Mouse (Mus musculus): ENCODE measurements around the gene Tgfbr1. TPM values are rescaled to one million over a fixed set of nuclear protein-coding genes. Genes with fewer than 3 reads are reported as not detected.

The Tgfbr1 gene
- polyA plus RNA-seq, 1 experiment from 2014 or later: 51.9 TPM

- no peaks in the 10 kb centered on the region for H3K9me3 ChIP-seq
- H3K4me1 ChIP-seq: 0 out of 2 replicates have a peak, but pooled peaks cover 4% of the 10 kb centered on the region
- no peak overlapping the region for H3K27ac ChIP-seq
- H3K4me3 ChIP-seq: no peak overlapping the region
- no peaks in the 10 kb centered on the region for H3K36me3 ChIP-seq
- no peak for DNase-seq (ENCODE audit: low spot score)
- H3K27me3 ChIP-seq (ENCODE audit: insufficient read depth, poor library complexity, severe bottlenecking): no peaks in the 10 kb centered on the region
- 76% methylated on average over 3 of the region's 3 CpGs for WGBS
Measured at GRCm38 (mm10) chr4:47322315-47322714, 30.7 kb upstream of the Tgfbr1 start.

- H3K36me3 ChIP-seq: no peaks in the 10 kb centered on the region
- no peaks in the 10 kb centered on the region for H3K27me3 ChIP-seq (ENCODE audit: insufficient read depth, poor library complexity, severe bottlenecking)
- no peak overlapping the region for H3K4me3 ChIP-seq
- DNase-seq (ENCODE audit: low spot score): no peak
- no peak overlapping the region for H3K27ac ChIP-seq
- H3K4me1 ChIP-seq: 0 out of 2 replicates have a peak, but pooled peaks cover 4% of the 10 kb centered on the region
- 53% methylated on average over 1 of the region's 1 CpGs for WGBS
- no peaks in the 10 kb centered on the region for H3K9me3 ChIP-seq
Measured at GRCm38 (mm10) chr4:47324206-47324605, 28.8 kb upstream of the Tgfbr1 start.

DNA sequence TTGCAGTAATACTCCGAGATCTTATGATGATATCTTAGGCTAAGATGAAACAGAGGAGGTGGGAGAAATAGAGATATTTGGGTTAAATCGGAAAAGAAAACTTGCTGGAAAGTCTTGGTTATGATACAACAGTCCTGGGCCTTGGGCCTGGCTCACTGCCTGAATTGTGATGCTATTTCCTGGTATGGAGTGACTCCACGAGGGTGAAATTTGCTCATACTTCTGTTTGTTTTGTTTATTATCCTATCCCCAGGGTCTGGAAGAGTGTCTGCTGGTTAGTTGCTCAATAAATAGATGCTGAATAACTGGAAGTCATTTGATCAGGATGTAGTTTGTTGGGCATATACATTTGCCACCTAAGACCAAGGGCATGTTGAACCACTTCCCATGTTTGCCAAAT, 25.2 kb upstream of the Tgfbr1 start:
- Histone ChIP-seq H3K4me3 (no peak overlapping the region), H3K9me3 (no peaks in the 10 kb centered on the region), H3K4me1 (0 out of 2 replicates have a peak, but pooled peaks cover 4% of the 10 kb centered on the region), H3K27ac (no peak overlapping the region), H3K27me3 (ENCODE audit: insufficient read depth, poor library complexity, severe bottlenecking) (no peaks in the 10 kb centered on the region), H3K36me3 (no peaks in the 10 kb centered on the region)
- DNase-seq (ENCODE audit: low spot score): no peak
- WGBS: 78% methylated on average over 3 of the region's 3 CpGs

DNA sequence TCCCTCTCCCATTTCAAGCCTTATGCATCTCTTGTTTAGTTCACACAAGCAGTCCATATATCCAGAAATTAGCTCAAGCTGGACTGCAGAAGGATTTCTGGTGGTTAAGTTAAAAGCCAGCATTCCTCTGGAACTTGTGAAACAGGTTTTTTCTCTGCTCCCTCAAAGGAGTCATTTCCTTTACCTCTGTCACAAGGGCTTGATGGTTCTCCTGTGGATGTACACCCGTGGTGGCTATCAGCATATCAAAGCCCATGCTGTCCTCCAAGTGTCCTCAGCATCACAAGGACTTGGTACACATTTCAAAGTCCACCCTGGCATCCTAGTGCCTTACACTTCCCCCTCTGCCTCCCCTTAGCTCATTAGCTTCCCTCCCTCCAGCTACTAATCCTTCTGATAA, 23.7 kb upstream of the Tgfbr1 start:
- no peaks in the 10 kb centered on the region for H3K4me1 ChIP-seq

DNA sequence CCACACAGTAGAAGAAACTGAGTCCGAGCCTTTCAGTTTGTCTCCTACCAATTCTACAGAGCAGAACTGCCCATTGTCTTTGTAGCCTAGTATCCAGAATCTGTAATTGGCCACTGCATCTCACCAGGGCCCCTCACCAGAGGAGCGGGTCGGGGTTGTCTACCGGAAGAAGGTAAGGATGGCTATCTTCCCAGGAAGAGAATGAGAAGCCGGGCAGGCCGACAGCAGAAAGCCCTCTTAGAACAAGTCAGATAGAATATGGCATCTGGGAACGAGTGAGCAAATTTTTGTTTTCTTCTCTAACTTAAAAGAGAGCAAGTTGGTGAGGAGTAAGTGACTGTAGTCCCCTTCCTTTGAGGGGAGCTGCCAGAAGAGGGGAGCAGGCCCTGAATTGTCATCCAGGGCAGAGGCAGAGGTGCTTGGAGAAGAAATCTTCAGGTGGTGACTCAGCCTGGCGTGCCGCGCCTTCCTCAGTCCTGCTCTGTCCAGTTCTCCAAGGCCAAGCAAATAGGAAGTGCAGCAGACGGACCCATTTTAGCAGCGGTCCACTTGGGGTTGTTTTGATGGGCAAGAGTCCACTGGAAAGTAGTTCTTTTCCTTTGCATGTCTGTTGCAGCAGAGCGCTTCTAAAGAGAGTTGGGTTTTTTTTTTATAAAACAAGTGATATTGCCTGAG, 22.5 kb upstream of the Tgfbr1 start:
- no peaks in the 10 kb centered on the region for H3K36me3 ChIP-seq
- DNase-seq (ENCODE audit: low spot score): no peak
- WGBS: 82% methylated on average over 13 of the region's 13 CpGs
- H3K4me1 ChIP-seq: no peaks in the 10 kb centered on the region
- H3K27ac ChIP-seq: no peak overlapping the region
- no peak overlapping the region for H3K4me3 ChIP-seq
- H3K27me3 ChIP-seq (ENCODE audit: insufficient read depth, poor library complexity, severe bottlenecking): no peaks in the 10 kb centered on the region
- H3K9me3 ChIP-seq: no peaks in the 10 kb centered on the region

More for the DNA sequence above, 23.7 kb upstream of the Tgfbr1 start:
- Histone ChIP-seq H3K9me3 (no peaks in the 10 kb centered on the region), H3K4me3 (no peak overlapping the region), H3K27ac (no peak overlapping the region), H3K27me3 (ENCODE audit: insufficient read depth, poor library complexity, severe bottlenecking) (no peaks in the 10 kb centered on the region), H3K36me3 (no peaks in the 10 kb centered on the region)
- 6% methylated on average over 1 of the region's 1 CpGs for WGBS
- DNase-seq (ENCODE audit: low spot score): no peak

DNA sequence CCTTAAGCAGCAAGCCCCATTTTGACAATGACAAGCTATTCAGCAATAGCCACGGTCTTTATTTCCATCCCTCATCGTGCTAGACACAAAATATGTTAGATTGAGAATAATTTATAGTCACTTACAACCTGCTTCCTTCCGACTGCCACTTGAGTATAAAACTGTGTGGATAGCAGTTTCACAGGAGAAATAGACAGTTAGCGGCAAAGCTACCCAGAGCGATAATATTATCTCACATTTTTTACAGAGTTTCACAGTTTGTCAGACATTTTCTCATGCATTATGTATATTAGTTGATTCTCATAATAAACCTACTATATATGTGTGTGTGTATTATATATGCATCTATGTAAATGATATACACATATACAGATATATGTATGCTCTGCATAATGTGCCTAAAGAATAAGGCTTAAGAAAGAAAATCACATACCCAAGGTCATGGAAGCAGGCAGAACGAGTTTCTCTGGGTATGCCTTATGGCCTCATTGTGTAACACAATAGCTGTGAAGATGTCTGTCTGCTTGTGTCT, 20.1 kb upstream of the Tgfbr1 start:
- no peak overlapping the region for H3K27ac ChIP-seq
- 84% methylated on average over 6 of the region's 6 CpGs for WGBS
- no peaks in the 10 kb centered on the region for H3K4me1 ChIP-seq
- no peaks in the 10 kb centered on the region for H3K36me3 ChIP-seq
- DNase-seq (ENCODE audit: low spot score): no peak
- 0 out of 2 replicates have a peak, but pooled peaks cover 3% of the 10 kb centered on the region for H3K27me3 ChIP-seq (ENCODE audit: insufficient read depth, poor library complexity, severe bottlenecking)
- no peaks in the 10 kb centered on the region for H3K9me3 ChIP-seq
- H3K4me3 ChIP-seq: no peak overlapping the region

DNA sequence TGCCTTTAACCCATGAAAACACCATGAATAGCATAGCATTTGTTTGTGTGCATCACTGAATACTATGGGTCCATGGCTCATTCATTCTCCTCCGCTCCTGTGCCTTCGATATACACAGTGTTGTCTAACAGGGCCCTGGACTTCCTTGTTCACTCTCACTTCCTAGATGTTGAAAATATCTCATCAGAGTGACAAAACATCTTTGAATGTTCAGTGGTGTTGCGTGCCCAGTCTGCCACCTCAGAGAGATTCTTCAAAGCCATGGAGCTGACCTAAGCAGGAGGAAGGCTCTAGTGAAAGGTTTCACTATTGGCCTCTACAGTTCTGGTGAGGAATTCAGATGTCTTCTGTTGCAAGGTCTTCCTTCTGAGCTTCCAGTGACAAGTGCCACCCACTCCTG, 19.5 kb upstream of the Tgfbr1 start:
- no peak for DNase-seq (ENCODE audit: low spot score)
- Histone ChIP-seq H3K36me3 (no peaks in the 10 kb centered on the region), H3K4me1 (no peaks in the 10 kb centered on the region), H3K27me3 (ENCODE audit: insufficient read depth, poor library complexity, severe bottlenecking) (0 out of 2 replicates have a peak, but pooled peaks cover 3% of the 10 kb centered on the region), H3K27ac (no peak overlapping the region), H3K9me3 (no peaks in the 10 kb centered on the region), H3K4me3 (no peak overlapping the region)
- WGBS: 89% methylated on average over 3 of the region's 3 CpGs

- H3K9me3 ChIP-seq: no peaks in the 10 kb centered on the region
- no peak overlapping the region for H3K4me3 ChIP-seq
- WGBS: 65% methylated on average over 3 of the region's 3 CpGs
- no peak overlapping the region for H3K27ac ChIP-seq
- 0 out of 2 replicates have a peak, but pooled peaks cover 3% of the 10 kb centered on the region for H3K27me3 ChIP-seq (ENCODE audit: insufficient read depth, poor library complexity, severe bottlenecking)
- no peak for DNase-seq (ENCODE audit: low spot score)
- no peaks in the 10 kb centered on the region for H3K36me3 ChIP-seq
- peaks cover 10% of the 10 kb centered on the region for H3K4me1 ChIP-seq
Measured at GRCm38 (mm10) chr4:47336941-47337600, 16.0 kb upstream of the Tgfbr1 start.

DNA sequence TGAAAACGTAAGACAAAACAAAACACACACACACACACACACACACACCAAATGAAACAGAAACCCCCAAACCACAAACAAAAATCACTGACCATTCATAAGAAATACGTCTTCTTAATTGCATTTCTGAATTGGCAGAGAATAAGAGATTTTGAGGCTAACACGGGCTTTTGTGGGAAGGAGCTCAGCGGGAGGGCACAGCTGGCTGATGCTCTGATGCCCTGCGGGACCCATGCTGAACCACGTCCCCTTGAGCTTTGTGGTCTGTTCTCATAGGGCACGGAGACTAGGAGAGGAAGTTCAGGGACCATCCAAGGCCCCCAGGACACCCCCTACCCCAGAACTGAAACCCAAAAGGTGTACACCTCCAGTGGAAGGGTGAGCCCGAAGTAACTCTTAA, 10.4 kb upstream of the Tgfbr1 start:
- no peaks in the 10 kb centered on the region for H3K27me3 ChIP-seq (ENCODE audit: insufficient read depth, poor library complexity, severe bottlenecking)
- H3K4me3 ChIP-seq: no peak overlapping the region
- H3K4me1 ChIP-seq: peaks cover 10% of the 10 kb centered on the region
- 51% methylated on average over 8 of the region's 8 CpGs for WGBS
- H3K27ac ChIP-seq: no peak overlapping the region
- H3K36me3 ChIP-seq: no peaks in the 10 kb centered on the region
- no peaks in the 10 kb centered on the region for H3K9me3 ChIP-seq
- DNase-seq (ENCODE audit: low spot score): no peak

- H3K4me3 ChIP-seq: no peak overlapping the region
- H3K9me3 ChIP-seq: no peaks in the 10 kb centered on the region
- no peak for DNase-seq (ENCODE audit: low spot score)
- H3K36me3 ChIP-seq: no peaks in the 10 kb centered on the region
- peaks cover 6% of the 10 kb centered on the region for H3K4me1 ChIP-seq
- H3K27ac ChIP-seq: no peak overlapping the region
- H3K27me3 ChIP-seq (ENCODE audit: insufficient read depth, poor library complexity, severe bottlenecking): peaks cover 7% of the 10 kb centered on the region; the same call in 1 of the 2 replicates
- WGBS: 88% methylated on average over 4 of the region's 4 CpGs
Measured at GRCm38 (mm10) chr4:47347022-47347421, 6.0 kb upstream of the Tgfbr1 start.

DNA sequence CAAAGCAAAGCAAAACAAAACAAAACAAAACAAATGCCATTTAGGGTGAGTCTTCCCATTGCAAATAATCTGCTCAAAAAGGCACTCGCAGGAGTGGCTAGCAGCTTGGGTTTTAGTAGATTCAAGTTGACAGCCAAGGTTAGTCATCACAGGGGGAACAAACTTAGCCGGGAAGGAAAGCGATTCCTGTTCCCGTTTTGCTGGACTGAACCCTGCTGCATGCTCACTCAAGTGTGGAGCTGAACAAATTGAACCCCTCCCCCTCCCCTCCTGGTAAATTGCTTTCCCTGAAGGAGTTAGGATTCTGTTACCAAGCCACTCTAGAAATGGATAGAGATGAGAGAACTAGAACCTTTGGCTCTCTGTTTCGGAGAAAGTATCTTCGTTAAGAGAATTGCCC, 3.3 kb upstream of the Tgfbr1 start:
- H3K4me1 ChIP-seq: peaks cover 11% of the 10 kb centered on the region
- H3K4me3 ChIP-seq: no peak overlapping the region
- H3K36me3 ChIP-seq: no peaks in the 10 kb centered on the region
- WGBS: 58% methylated on average over 6 of the region's 6 CpGs
- peaks cover 7% of the 10 kb centered on the region; the same call in 1 of the 2 replicates for H3K27me3 ChIP-seq (ENCODE audit: insufficient read depth, poor library complexity, severe bottlenecking)
- DNase-seq (ENCODE audit: low spot score): no peak
- no peak overlapping the region for H3K27ac ChIP-seq
- H3K9me3 ChIP-seq: no peaks in the 10 kb centered on the region

GRCm38 (mm10) chr4:47351386-47352049, 1.5 kb upstream of the Tgfbr1 start:
- peak overlapping the region; percentile 95 for H3K4me3 ChIP-seq
- H3K9me3 ChIP-seq: no peaks in the 10 kb centered on the region
- peak overlapping the region; percentile 97 for H3K27ac ChIP-seq
- peaks cover 16% of the 10 kb centered on the region for H3K4me1 ChIP-seq
- no peak for DNase-seq (ENCODE audit: low spot score)
- peaks cover 7% of the 10 kb centered on the region; the same call in 1 of the 2 replicates for H3K27me3 ChIP-seq (ENCODE audit: insufficient read depth, poor library complexity, severe bottlenecking)
- H3K36me3 ChIP-seq: no peaks in the 10 kb centered on the region
- 20% methylated on average over 9 of the region's 9 CpGs for WGBS
